Mouse (Mus musculus): ENCODE measurements around the gene Lrpap1. TPM values are rescaled to one million over a fixed set of nuclear protein-coding genes. Genes with fewer than 3 reads are reported as not detected.

Gene Lrpap1
- 2.3 TPM for polyA plus RNA-seq (2014; fragmentation: Illumina TruSeq; extraction: RNeasy Lipid Tissue Mini Kit (QIAGEN cat#74804); ENCODE audit: low replicate concordance)

DNA sequence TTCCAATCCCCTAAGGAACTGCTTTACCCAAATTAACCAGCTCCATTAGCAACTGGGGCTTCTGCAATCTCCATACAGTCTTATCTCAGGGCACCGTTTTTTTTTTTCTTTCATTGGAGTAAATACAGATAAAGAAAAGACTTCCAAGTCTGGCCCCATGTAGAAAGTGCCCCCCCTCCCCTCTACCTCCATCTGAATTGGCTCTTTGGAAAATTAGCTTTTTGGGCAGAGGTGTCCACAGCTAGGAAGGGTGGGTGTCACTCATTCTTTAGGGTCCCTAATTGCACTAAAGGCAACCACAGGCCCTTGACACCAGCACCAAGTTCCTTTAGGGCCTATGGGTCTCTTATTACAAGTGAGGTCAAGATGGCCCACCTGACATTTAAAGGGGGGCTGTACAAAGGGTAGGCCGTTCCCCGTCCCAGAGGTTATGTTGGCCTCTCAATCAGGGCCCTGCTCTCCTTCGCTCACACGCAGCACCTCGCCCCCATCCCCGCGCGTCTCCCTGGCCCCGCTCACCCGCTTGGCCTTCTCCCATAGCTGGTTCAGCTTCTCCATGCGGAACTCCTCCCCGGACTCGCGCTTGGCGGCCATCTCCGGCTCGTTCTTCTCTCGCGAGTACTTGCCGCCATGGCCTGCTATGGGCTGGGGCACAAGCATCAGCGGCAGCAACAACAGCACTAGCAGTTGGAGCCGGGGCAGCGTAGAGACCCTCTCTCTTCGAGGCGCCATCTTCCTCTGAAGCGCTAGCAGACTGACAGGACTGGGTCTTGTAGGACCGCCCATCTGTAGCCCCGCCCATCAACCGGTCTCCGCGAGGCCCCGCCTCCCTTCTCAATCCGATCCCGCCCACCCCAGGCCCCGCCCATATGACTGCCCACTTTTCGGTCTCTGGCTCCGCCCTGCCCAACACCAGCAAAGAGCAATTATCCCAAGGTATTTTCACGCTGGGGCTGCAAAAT, at the start of gene Lrpap1:
Gene Lrpap1, minus strand, starts transcription at position 807 of the 962 bp plus-strand sequence.

GRCm38 (mm10) chr5:35056604-35057432, 48.7 kb downstream of the Lrpap1 start, which contains the start of gene Dok7:
Gene Dok7 (plus strand): TSS chr5:35056766.

Other genes starting within 250 kb of the Lrpap1 start
- not detected for gene Msantd1, start 197.8 kb downstream of the Lrpap1 start, polyA plus RNA-seq (2014; fragmentation: Illumina TruSeq; extraction: RNeasy Lipid Tissue Mini Kit (QIAGEN cat#74804); ENCODE audit: low replicate concordance)
- 5.2 TPM for gene Rgs12, start 156.3 kb downstream of the Lrpap1 start, polyA plus RNA-seq (2014; fragmentation: Illumina TruSeq; extraction: RNeasy Lipid Tissue Mini Kit (QIAGEN cat#74804); ENCODE audit: low replicate concordance)
- gene Hgfac, start 64.3 kb downstream of the Lrpap1 start, polyA plus RNA-seq (2014; fragmentation: Illumina TruSeq; extraction: RNeasy Lipid Tissue Mini Kit (QIAGEN cat#74804); ENCODE audit: low replicate concordance): 0.67 TPM
- gene Dok7, start 49.0 kb downstream of the Lrpap1 start, polyA plus RNA-seq (2014; fragmentation: Illumina TruSeq; extraction: RNeasy Lipid Tissue Mini Kit (QIAGEN cat#74804); ENCODE audit: low replicate concordance): not detected
- gene Adra2c, start 172.6 kb upstream of the Lrpap1 start, polyA plus RNA-seq (2014; fragmentation: Illumina TruSeq; extraction: RNeasy Lipid Tissue Mini Kit (QIAGEN cat#74804); ENCODE audit: low replicate concordance): not detected